Mouse (Mus musculus) thymus, adult 18-20 months (tissue): ENCODE measurements around the gene Ank.

ENCODE experiments used
- DNase-seq, 2 experiments: peaks; one replicate each; pipeline ENCODE4 v3.0.0; 2022; ENCODE audit warnings: mixed read lengths in 2 of 2

The Ank gene

DNA sequence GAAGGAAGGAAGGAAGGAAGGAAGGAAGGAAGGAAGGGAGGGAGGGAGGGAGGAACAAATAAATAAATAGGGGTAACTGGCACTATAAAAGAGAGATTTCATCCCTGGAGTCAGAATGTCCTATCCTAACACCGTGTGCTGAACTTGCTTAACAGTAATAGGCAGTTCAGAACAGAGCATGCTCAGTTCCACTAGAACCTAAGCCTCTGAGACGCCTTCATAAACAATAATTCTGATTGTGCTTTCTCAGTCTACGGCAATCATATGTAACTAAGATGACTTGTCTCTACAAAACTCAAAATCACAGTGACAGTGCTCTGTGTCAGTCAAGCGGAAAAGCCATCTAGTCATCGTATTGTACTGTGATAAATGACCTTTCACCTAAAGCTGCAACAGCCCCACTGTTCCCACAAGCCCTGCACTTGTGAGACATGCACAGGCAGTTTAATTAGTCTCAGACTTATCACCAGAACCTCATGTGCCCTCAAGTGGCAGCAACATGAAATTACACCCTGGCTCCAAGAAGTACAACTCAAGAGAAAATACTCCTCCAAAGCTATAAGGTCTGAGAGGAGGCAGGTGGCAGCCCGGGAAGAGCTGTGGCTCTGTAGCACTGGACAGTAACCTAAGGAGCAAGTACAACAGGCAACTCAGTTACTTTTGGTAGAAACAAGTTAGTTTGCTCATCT is 146.2 kb downstream of the Ank start:
- DNase-seq, result no peak

DNA sequence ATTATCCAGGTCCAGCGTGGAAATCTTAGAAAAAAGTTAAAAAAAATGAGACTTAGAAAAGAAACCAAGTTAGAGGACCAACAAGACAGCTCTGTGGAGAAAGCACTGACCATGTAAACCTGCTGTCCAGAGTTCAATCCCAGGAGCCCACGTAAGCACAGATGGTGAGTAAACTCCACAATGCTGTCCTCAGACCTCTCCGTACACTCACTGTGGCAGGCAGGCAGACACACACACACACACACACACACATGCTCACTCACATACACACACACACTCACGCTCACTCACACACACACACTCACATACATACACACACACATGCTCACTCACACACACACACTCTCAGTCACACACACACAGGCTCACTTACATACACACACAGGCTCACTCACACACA is 146.8 kb downstream of the Ank start:
- no peak for DNase-seq

DNA sequence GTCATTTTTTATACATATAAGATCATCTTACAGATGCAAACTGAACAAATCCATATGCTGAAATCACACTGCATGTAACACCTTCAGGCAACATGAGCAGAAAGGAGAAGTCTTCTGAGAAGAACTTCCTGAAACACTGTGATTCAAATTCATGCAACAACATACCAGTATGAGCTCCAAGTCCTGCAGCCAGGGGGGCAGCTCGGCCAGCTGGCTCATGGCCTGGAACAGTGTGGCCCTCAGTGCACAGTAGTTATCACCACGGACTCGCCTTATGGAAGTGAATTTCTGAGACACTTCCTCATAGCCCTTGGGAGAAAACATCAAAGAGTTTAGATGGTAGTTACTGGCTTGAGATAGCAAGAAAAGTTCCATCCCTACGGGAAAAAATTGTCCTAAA is 149.7 kb downstream of the Ank start:
- no peak for DNase-seq

DNA sequence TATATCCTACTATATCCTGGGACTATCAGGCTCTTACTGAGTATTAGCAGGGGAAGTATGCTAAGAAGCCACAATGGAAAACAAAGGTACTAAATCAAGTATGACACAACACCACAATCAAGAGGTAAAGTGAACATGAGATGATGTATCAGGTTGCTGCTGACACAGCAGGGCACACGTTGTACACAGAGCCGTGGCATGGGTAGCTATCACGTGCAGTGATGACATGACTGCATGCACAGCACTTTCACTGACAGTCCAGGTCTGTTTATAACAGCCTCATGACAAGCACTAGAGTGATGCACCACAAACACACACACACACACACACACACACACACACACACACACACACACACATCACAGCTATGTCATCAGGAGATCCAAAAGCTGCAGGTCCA is 150.8 kb downstream of the Ank start:
- DNase-seq, result no peak

DNA sequence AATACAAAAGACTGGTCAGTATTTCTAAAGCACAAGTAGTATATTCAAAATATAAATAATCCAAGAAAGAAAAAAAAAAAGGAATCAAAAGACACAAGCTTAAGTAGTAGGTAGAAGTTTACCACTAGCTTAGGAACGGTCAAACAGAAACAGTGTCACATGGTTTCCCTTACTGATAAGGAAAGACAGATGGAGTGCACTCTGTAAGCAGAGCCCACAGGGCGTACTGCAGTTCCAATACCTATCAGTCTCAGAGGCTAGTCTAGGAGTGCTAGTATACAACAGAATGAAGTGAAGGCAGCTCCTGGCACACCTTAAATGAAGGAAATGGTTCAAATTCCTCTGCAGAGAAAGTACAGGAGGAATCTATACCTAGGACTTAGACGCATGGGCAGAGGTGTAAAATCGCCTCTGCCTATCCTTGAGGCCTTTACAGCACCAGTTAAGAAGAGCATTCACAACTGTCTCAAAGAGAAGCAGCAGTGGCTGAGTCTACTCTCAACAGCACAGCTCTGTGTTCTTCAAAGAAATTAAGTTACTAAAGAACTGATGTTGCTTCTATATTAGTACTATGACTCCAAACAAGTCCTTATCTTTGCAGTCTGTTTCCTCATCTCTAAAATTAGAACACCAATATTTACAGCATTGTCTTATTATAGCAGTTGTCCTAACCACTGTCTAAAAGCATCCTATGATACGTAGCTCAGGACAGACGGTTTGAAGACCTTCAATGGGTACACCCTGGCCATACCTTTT is 152.5 kb downstream of the Ank start:
- no peak for DNase-seq

DNA sequence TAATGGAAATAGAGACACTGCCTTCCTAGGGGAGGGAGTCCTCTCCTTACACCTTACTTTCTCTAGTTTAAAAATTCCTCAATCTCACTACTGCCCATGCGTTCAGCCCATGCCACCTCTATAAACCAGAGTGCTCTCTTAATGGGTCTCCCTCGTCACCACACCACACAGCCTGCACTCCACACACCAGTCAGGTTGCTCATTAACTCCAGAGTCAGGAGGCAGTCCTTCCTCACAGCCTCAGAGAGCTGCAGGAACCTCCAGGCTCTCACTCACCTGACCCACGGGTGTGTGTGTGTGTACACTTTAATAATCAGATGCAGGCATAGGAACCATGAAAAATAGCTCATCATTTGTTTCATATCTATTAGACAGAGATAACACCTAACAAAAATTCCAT is 153.2 kb downstream of the Ank start:
- DNase-seq, result no peak

DNA sequence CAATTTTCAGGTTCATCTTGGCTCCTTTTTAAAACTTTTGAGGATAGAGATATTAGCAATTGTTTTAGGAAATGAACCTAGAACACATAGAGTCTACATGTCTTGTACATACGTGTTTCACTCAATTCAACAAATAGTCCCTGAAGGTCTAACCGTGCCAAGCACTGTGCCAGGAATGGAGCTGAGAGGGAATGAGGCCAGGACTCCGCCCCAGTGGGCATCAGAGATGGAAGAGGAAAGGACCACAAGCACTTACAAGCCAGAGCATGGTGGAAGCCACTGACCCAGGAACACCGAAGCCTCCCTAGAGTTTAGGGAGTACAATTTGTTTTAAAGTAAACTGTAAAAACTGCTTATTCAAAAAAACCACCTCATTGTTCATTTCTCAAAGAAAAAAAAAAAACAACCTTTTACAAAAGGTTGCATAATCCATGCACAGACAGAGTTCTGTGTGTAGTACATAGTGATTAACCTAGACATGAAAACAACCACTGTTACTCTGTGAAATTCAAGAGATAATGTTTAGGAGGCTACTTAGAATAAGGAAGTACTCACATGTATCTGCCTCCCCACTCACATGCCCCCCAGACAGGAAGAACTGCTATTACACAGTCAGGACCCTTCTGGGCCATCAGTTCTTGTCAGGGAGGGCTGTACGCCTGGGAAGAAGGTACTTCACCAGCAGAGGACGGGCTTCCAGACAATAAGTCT is 154.2 kb downstream of the Ank start:
- DNase-seq, result no peak

DNA sequence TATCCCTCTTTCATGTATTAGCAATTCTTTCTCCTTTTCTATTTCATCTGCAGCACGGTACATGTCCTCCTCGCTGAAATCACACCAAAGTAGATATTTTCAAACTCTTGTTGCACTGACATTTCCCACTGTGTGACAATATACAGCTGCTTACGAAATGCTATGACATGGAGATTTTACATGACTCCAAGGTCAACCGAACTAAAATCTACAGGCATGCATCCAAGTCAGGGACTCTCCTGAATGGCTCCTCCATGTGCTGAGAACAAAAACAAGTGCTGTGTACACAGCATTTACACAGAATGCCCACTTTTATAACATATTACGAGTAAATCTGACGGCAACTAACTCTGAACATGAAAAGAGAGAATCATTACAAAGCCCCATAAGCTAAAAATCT is 156.8 kb downstream of the Ank start:
- DNase-seq, result no peak

DNA sequence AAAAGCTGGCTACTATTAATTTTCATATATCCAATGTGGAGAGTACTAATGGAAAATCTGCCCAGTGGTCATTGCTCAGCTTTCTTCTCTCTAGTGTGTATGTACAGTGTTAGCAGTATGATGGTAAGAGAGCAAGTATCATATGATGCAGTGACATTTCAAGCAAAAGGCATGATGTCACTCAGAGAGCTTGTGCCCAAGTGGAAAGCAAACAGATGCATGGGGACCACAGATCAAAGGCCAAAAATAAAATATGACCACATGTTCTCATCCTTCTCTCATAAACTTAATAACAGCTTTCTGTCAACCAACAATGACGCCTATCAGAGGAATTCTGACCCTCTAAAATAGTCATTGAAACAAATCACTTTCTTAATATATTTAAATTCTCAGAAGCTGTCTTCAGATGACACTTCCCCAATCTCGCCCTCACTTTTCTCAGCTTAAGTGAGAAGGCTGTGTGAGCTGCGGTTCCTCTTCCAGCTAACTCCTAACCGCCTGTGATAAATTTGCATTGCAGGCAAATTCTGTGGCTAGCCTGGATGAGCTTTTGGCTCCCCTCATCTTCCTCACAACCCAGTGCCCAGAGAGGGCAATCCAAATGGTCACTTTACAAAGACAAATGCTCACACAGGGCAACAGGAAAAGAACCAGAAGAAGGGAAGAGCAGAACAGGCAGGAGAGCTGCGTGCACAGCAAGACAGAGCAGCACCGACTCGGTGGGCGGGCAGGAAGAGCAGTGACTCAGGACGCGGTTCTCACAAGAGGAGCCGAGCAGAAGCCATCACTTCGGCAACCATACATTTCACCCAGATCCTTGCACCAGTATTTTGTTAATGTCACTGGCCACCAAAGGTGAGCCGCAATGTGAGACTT is 158.8 kb downstream of the Ank start:
- DNase-seq, result no peak

DNA sequence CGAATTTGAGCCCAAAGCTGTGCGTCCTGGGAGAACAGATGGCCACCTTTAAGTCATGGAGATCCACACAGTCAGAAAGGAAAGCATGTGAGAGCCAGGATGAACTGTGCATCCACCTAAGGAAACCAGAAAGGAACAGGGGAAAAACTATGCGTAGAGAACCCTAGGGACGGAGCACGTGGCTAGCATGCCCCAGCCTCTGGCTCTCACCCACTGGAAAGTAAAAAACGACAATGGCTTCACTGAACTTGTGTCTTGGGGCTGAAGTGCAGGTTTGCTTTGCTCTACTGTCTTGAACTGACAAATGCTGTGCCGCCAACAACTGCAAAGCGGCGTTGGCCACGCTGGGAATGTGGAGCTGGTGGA is 159.4 kb downstream of the Ank start:
- DNase-seq, result no peak

DNA sequence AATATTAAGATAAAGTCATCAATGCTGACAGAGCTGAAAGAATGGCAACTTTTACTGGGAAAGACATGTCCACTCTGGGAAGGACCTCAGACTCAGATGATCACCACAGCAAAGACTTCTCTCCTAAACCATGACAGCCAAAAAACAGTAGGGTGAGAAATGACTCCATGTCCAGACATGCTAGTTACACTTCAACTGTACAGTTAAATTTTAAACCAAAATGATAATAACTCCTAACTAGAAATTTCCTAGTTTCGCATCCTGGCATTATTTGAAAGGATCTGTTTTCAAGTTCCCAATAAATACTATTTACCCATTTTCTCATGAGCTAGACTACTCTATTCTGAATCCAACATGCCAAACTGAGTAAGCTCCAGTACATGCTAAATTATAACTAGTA is 159.8 kb downstream of the Ank start:
- no peak for DNase-seq

DNA sequence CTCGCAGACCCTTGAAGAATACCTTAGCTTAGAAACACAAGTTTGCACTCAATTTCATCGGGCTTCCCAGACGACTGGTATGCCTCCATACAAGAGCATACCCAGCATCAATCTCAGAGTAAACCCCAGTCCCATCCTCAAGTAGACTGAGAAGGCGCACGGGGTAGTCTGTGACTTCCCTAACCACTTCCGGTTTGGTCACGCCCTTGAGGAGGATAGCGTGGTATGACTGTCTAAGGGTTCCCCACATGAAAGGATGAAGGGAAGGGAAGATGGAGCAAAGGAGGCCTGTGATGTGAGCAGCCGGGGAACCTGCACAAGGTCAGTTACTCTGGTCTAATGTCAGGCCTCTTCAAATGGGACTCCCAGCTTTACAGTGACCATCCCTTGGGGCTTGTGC is 161.3 kb downstream of the Ank start:
- DNase-seq, result peak in 1 of 2 experiments; percentile 41

DNA sequence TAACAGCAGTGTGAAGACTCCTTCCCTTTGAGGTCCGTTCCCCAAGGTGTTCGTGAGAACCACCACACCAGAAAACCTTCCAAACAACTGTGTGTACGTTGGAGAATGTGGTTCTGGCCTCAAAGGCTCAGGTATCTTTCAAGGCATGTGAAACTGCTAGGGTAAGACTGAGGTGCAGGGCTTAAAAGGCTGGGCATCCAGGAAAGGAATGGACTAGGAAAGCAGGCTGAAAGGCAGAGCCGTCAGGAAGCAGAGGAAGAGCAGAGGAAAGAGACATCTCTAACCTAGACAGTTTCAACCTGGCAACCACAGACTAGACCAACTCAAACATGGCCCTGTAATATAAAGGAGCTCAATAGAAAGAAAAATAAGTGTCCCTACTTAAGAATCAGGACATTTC is 162.6 kb downstream of the Ank start:
- no peak for DNase-seq

DNA sequence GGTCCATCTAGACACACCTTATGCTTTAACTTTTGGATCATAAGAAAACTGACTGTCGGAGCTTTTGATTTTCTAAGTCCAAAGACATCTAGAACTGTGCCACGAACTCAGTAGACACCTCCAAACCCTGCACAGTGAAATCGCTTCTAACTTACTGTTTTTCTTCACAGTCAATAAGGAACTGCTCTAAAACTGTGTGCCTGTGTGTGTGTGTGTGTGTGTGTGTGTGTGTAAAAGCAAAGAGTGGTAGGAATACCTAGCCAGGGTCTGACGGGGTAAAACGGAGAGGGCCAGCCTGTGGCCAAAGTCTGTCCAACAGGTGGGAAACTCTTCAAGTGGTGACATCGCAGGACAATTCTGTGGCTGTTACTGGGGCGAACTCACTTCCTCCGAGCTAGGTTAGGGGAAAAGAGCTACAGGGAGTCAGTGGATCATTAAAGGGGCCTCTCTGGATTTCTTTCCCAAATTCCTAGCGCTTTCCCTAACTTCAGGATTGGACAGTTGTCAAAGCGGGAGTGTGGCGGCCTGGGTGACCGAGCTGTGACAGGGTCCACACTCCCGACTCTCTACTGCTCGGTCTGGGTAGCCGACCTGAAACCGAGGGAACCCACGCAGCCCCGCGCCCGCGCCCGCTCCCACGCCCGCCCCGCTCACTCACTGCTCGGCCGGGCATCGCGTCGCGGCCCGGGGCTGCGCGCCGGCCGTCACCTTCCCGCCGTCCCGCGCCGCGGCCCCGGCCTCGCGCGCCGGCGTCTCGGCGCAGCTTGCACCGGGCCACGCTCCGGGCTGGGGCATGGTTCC is 163.5 kb downstream of the Ank start:
- peak in 1 of 2 experiments; percentile 31 for DNase-seq

DNA sequence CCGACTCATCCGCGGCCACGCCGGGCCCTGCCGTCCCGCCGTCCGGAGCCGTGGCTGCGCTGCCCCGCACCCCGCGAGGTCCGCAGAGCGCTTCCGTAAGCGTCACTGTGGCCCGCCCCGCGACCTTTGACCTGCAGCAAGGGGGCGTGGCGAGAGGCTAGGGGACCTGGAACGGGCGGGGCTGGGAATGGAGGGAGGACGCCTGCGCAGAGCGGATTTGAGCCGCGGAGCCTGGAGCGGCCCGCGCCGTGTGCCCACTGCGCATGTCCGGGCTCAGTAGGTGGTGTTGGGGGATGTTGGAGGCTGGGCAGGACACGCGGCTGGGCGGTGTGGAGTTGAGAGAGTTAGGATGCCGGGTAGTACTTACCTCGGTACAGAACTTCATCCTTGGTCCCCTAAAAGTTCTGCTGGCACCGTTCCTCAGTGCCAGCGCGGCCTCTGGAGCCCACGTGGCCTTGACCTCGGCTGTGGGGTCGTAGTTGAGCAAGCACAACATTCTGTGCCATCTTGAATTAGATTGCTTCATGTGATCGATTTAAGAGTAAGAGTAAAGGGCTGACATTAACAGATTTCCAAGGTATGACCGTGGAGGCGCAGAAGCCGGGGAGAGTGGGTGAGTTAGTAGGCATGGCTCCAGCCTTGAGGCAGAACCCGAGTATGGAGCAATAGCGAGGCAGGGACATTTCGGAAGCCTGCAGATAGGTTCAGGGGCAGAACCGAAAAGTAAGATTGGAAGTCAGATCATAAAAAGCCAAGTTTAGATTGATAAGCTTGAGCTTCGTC is 164.3 kb downstream of the Ank start, which contains the start of gene Otulin:
Otulin (minus strand) TSS at position 93 of the 783 bp plus-strand sequence.
- peak; percentile 95 for DNase-seq

DNA sequence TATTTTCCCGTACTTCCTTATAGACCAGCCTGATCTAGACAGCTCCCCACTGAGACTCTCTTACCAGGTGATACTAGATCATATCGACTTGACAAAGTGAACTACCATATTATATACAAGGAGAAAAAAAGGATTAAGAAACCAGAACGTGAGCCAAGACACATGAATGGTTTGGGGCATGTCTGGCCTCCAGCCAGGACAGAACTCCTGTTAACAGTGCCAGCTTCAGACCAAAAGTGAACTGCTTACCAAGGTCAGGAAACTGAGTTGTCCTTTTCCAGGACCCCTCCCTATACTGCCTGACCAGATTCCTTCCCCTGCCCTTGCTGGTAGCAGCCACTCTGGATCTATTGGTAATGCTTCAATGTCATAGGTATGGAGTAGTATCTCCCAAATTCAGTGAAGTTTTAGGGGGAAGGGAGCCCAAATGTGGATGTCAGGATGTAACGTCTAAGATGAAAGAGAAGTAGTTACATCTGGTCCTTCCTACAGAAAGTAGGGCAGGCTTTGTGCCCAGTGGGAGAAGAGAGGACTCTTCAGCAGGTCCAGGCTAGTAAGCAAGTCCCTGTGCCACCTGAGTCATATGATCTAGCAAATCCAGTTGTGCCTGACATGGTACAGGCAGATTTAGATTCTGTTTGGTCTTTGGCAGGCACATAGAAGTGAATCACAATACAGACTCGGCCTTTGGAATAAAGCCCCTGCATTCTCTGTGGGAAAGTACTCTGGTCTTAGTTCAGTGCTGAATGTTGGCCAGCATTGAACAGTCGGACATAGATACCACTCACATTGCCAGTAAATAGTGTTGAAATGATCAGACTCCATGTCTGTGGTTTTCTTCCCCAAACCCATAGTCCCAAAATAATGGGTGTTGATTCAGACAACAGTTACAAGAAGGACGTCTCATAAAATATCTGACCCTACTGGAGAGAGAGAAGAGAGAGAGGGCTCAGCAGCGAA is 167.7 kb downstream of the Ank start:
- DNase-seq, result no peak

DNA sequence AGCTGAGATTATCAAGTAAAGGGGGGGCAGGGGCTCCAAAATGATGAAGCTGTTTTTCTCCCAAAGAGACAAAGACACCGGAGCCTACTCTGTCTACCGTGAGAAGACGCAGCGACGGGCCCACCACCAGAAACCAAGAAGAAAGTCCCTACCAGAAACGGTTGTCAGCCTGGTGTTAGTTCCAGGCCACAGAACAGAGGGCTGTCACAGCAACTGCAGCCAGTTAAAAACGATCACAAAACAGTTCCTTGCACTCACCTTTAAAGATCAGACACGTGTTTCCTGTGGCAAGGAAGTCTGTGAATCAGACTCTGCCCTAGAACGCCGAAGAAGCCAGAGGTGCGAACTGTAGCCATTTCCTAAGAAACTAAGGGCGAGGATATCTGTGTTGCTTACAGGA is 174.7 kb downstream of the Ank start:
- peak in 1 of 2 experiments; percentile 23 for DNase-seq

DNA sequence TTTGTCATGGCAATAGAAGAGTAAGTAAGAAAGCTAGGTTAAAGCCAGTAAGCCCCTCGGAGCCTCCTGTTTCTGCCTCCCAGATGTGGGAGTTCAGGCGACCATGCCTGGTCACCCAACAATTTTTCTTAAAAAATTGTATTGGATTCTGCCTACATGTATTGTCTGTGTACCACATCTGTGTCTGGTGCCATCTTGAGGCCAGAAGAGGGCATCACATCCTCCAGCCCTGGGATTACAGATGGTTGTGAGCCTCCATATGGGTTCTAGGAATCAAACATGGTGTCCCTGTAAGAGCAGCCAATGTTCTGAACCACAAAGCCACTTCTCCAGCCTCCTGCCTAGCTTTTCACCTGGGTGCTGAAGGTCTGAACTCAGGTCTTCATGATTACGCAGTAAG is 176.4 kb downstream of the Ank start:
- DNase-seq, result peak in 1 of 2 experiments; percentile 27
